Mouse (Mus musculus) neural tube, embryonic 15.5 days (tissue): ENCODE results near the gene Rnf207. TPM values are rescaled to one million over a fixed set of nuclear protein-coding genes. Genes with fewer than 3 reads are reported as not detected.
A peak's percentile ranks its signal among the peaks of the same experiment; 100 is the strongest.

Source experiments
- ATAC-seq: fragments of 200-750 bp; cut with Nextera tagmentation; 2 replicates; pipeline ENCODE4 v1.8.0; 2017; ENCODE audit warnings: mild to moderate bottlenecking, moderate TSS enrichment, moderate library complexity; ENCODE audit not compliant: low FRiP score
- H3K27ac ChIP-seq: fragments of 300-500 bp; sonication (generic); replicated peaks from 2 replicates; pipeline ENCODE4 v1.5.1; 2015; ENCODE audit warnings: mild to moderate bottlenecking, inconsistent platforms
- H3K27me3 ChIP-seq: fragments of 300-500 bp; sonication (generic); replicated peaks from 2 replicates; pipeline ENCODE4 v1.6.1; 2015; ENCODE audit warnings: inconsistent platforms
- H3K36me3 ChIP-seq: fragments of 300-500 bp; sonication (generic); 2 replicates; pipeline ENCODE4 v1.6.1; 2015; ENCODE audit warnings: inconsistent platforms
- H3K4me1 ChIP-seq: fragments of 300-500 bp; sonication (generic); 2 replicates; pipeline ENCODE4 v1.6.1; 2015; ENCODE audit warnings: inconsistent platforms
- H3K4me2 ChIP-seq: fragments of 300-500 bp; sonication (generic); 2 replicates; pipeline ENCODE4 v1.6.1; 2015; ENCODE audit warnings: inconsistent platforms, mild to moderate bottlenecking, moderate library complexity
- H3K4me3 ChIP-seq: fragments of 300-500 bp; sonication (generic); replicated peaks from 2 replicates; pipeline ENCODE4 v1.5.1; 2015; ENCODE audit warnings: mild to moderate bottlenecking, inconsistent platforms
- H3K9ac ChIP-seq: fragments of 300-500 bp; sonication (generic); replicated peaks from 2 replicates; pipeline ENCODE4 v1.6.1; 2015; ENCODE audit warnings: mild to moderate bottlenecking, inconsistent platforms
- H3K9me3 ChIP-seq: fragments of 300-500 bp; sonication (generic); replicated peaks from 2 replicates; pipeline ENCODE4 v1.6.1; 2016; ENCODE audit warnings: inconsistent platforms
- WGBS: fragments of 180-500 bp; shearing (Covaris S2); methylation state at CpG from one replicate; pipeline ENCODE4 v1.1.7; 2015; ENCODE audit warnings: mixed read lengths; 5-methylcytosine and 5-hydroxymethylcytosine counted together
- polyA plus RNA-seq: library from polyadenylated mRNA; unstranded; fragments of >200 nt; fragmentation: Nextera tagmentation; extraction: Ambion mirVana; gene quantifications from 2 replicates; pipeline ENCODE4 v1.2.1, GENCODE M21; 2015

The Rnf207 gene
- polyA plus RNA-seq = 7.8 and 12.4 TPM in 2 replicates

GRCm38 (mm10) chr4:152318517-152319234 is at the start of gene Rnf207:
Gene Rnf207, minus strand, starts transcription at chr4:152318993.
- H3K9ac ChIP-seq = no peak within 1 kb of the TSS
- H3K4me2 ChIP-seq = peak within 1 kb of the TSS; percentile 39
- no peaks in the 10 kb centered on the region for H3K9me3 ChIP-seq
- no peak within 1 kb of the TSS for H3K27ac ChIP-seq
- H3K4me1 ChIP-seq = peaks cover 25% of the 10 kb centered on the region
- peaks cover 48% of the 10 kb centered on the region for H3K27me3 ChIP-seq
- WGBS = 6% methylated on average over 26 of the region's 26 CpGs
- ATAC-seq = no peak
- H3K4me3 ChIP-seq = peak within 1 kb of the TSS; percentile 17; the same call in 1 of the 2 replicates
- H3K36me3 ChIP-seq = no peaks in the 10 kb centered on the region

GRCm38 (mm10) chr4:152365228-152365627 is 46.4 kb upstream of the Rnf207 start:
- Histone ChIP-seq H3K27ac (peak overlapping the region; percentile 28; the same call in 1 of the 2 replicates), H3K27me3 (peaks cover 4% of the 10 kb centered on the region; the same call in 1 of the 2 replicates), H3K4me2 (no peak overlapping the region), H3K4me1 (peaks cover 14% of the 10 kb centered on the region), H3K36me3 (peaks cover 42% of the 10 kb centered on the region), H3K9me3 (no peaks in the 10 kb centered on the region), H3K9ac (no peak overlapping the region), H3K4me3 (no peak overlapping the region)
- WGBS = 28% methylated on average over 7 of the region's 7 CpGs
- ATAC-seq = no peak

GRCm38 (mm10) chr4:152362180-152362579 is 43.4 kb upstream of the Rnf207 start:
- Histone ChIP-seq H3K27ac (no peak overlapping the region), H3K4me2 (no peak overlapping the region), H3K27me3 (peaks cover 11% of the 10 kb centered on the region; the same call in 1 of the 2 replicates), H3K4me1 (peaks cover 14% of the 10 kb centered on the region), H3K9ac (no peak overlapping the region), H3K9me3 (no peaks in the 10 kb centered on the region), H3K36me3 (peaks cover 38% of the 10 kb centered on the region), H3K4me3 (no peak overlapping the region)
- WGBS = 70% methylated on average over 9 of the region's 9 CpGs
- ATAC-seq = no peak

- WGBS = 3% methylated on average over 24 of the region's 24 CpGs
- H3K27ac ChIP-seq = no peak overlapping the region
- 0 out of 2 replicates have a peak overlapping the region, but pooled peaks have one; percentile 5 for H3K4me2 ChIP-seq
- no peak for ATAC-seq
- peaks cover 42% of the 10 kb centered on the region for H3K36me3 ChIP-seq
- H3K27me3 ChIP-seq = peaks cover 15% of the 10 kb centered on the region; the same call in 1 of the 2 replicates
- H3K4me3 ChIP-seq = no peak overlapping the region
- peaks cover 14% of the 10 kb centered on the region for H3K4me1 ChIP-seq
- no peaks in the 10 kb centered on the region for H3K9me3 ChIP-seq
- H3K9ac ChIP-seq = no peak overlapping the region
Observed at GRCm38 (mm10) chr4:152360855-152361254, 42.1 kb upstream of the Rnf207 start.

GRCm38 (mm10) chr4:152359700-152360099 is 40.9 kb upstream of the Rnf207 start:
- H3K4me3 ChIP-seq = no peak overlapping the region
- H3K9me3 ChIP-seq = no peaks in the 10 kb centered on the region
- no peak for ATAC-seq
- peaks cover 7% of the 10 kb centered on the region for H3K4me1 ChIP-seq
- H3K27me3 ChIP-seq = peaks cover 15% of the 10 kb centered on the region; the same call in 1 of the 2 replicates
- peaks cover 47% of the 10 kb centered on the region for H3K36me3 ChIP-seq
- H3K27ac ChIP-seq = no peak overlapping the region
- 7% methylated on average over 11 of the region's 11 CpGs for WGBS
- no peak overlapping the region for H3K4me2 ChIP-seq
- H3K9ac ChIP-seq = no peak overlapping the region

- H3K4me3 ChIP-seq = no peak overlapping the region
- H3K4me2 ChIP-seq = no peak overlapping the region
- H3K27me3 ChIP-seq = peaks cover 16% of the 10 kb centered on the region; the same call in 1 of the 2 replicates
- WGBS = 80% methylated on average over 7 of the region's 7 CpGs
- no peak overlapping the region for H3K9ac ChIP-seq
- H3K36me3 ChIP-seq = peaks cover 38% of the 10 kb centered on the region
- H3K27ac ChIP-seq = no peak overlapping the region
- H3K9me3 ChIP-seq = no peaks in the 10 kb centered on the region
- ATAC-seq = no peak
- peaks cover 26% of the 10 kb centered on the region for H3K4me1 ChIP-seq
Observed at GRCm38 (mm10) chr4:152355672-152356071, 36.9 kb upstream of the Rnf207 start.

- H3K4me3 ChIP-seq = no peak overlapping the region
- no peak overlapping the region for H3K9ac ChIP-seq
- H3K27ac ChIP-seq = no peak overlapping the region
- H3K4me1 ChIP-seq = peaks cover 39% of the 10 kb centered on the region
- 66% methylated on average over 14 of the region's 14 CpGs for WGBS
- H3K9me3 ChIP-seq = no peaks in the 10 kb centered on the region
- ATAC-seq = no peak
- H3K36me3 ChIP-seq = peaks cover 38% of the 10 kb centered on the region
- 0 out of 2 replicates have a peak, but pooled peaks cover 11% of the 10 kb centered on the region for H3K27me3 ChIP-seq
- no peak overlapping the region for H3K4me2 ChIP-seq
Observed at GRCm38 (mm10) chr4:152353886-152354637, 35.3 kb upstream of the Rnf207 start.

- Histone ChIP-seq H3K36me3 (peaks cover 28% of the 10 kb centered on the region), H3K9ac (peak overlapping the region; percentile 14; the same call in 1 of the 2 replicates), H3K4me3 (no peak overlapping the region), H3K27me3 (0 out of 2 replicates have a peak, but pooled peaks cover 12% of the 10 kb centered on the region), H3K27ac (0 out of 2 replicates have a peak overlapping the region, but pooled peaks have one; percentile 81), H3K4me1 (peaks cover 45% of the 10 kb centered on the region), H3K9me3 (no peaks in the 10 kb centered on the region), H3K4me2 (peak overlapping the region; percentile 17; the same call in 1 of the 2 replicates)
- WGBS = 11% methylated on average over 14 of the region's 14 CpGs
- ATAC-seq = peak; percentile 23
Observed at GRCm38 (mm10) chr4:152351422-152352305, 32.9 kb upstream of the Rnf207 start.

GRCm38 (mm10) chr4:152350722-152351421 is 32.1 kb upstream of the Rnf207 start:
- Histone ChIP-seq H3K4me3 (no peak overlapping the region), H3K36me3 (peaks cover 20% of the 10 kb centered on the region; the same call in 1 of the 2 replicates), H3K27ac (peak overlapping the region; percentile 81), H3K4me1 (peaks cover 45% of the 10 kb centered on the region), H3K4me2 (peak overlapping the region; percentile 25), H3K9ac (peak overlapping the region; percentile 14; the same call in 1 of the 2 replicates), H3K27me3 (0 out of 2 replicates have a peak, but pooled peaks cover 11% of the 10 kb centered on the region), H3K9me3 (no peaks in the 10 kb centered on the region)
- no peak for ATAC-seq
- WGBS = 27% methylated on average over 8 of the region's 8 CpGs

- H3K27ac ChIP-seq = peak overlapping the region; percentile 81
- H3K9me3 ChIP-seq = no peaks in the 10 kb centered on the region
- H3K4me3 ChIP-seq = peak overlapping the region; percentile 11; the same call in 1 of the 2 replicates
- 0 out of 2 replicates have a peak, but pooled peaks cover 11% of the 10 kb centered on the region for H3K27me3 ChIP-seq
- ATAC-seq = peak; percentile 62
- under 1% methylated on average over 17 of the region's 17 CpGs for WGBS
- 0 out of 2 replicates have a peak overlapping the region, but pooled peaks have one; percentile 4 for H3K9ac ChIP-seq
- peak overlapping the region; percentile 49 for H3K4me2 ChIP-seq
- peaks cover 16% of the 10 kb centered on the region; the same call in 1 of the 2 replicates for H3K36me3 ChIP-seq
- peaks cover 51% of the 10 kb centered on the region for H3K4me1 ChIP-seq
Observed at GRCm38 (mm10) chr4:152349837-152350381, 31.1 kb upstream of the Rnf207 start.
